Mouse (Mus musculus): ENCODE results near the gene Gm13102. TPM values are rescaled to one million over a fixed set of nuclear protein-coding genes. Genes with fewer than 3 reads are reported as not detected.
"Not testable (repeated sequence)": the region's sequence is repeated elsewhere in the genome, so short reads cannot be mapped to it uniquely, and the experiment has no call there.

The Gm13102 gene
- not detected in 2 replicates for polyA plus RNA-seq (2014; fragmentation: Nextera tagmentation; extraction: Ambion mirVana)

- not testable (repeated sequence) for H3K36me3 ChIP-seq (ENCODE audit: control insufficient read depth, insufficient read depth, low read length); H3K9me3 ChIP-seq (ENCODE audit: control insufficient read depth, low read length); H3K4me2 ChIP-seq (ENCODE audit: low read depth, low read length, severe bottlenecking); H3K27ac ChIP-seq (ENCODE audit: low read depth, low read length); H3K27me3 ChIP-seq (ENCODE audit: control insufficient read depth, insufficient read depth, low read length); ATAC-seq (replicated peaks; ENCODE audit: low FRiP score); DNase-seq (ENCODE audit: low spot score); H3K9ac ChIP-seq (ENCODE audit: low read length); H3K4me3 ChIP-seq (ENCODE audit: low read depth, low read length); H3K4me1 ChIP-seq (replicated peaks; ENCODE audit: control insufficient read depth, insufficient read depth, low read length)
- WGBS, result no CpG with 5 or more reads among the region's 2 CpGs
These were observed at the start of gene Gm13102 for GRCm38 (mm10) chr4:144106174-144106573. Gene Gm13102 (plus strand): TSS chr4:144106474.

- H3K4me1 ChIP-seq (replicated peaks; ENCODE audit: control insufficient read depth, insufficient read depth, low read length); H3K9ac ChIP-seq (ENCODE audit: low read length); H3K4me3 ChIP-seq (ENCODE audit: low read depth, low read length); DNase-seq (ENCODE audit: low spot score); ATAC-seq (replicated peaks; ENCODE audit: low FRiP score); H3K4me2 ChIP-seq (ENCODE audit: low read depth, low read length, severe bottlenecking); H3K27ac ChIP-seq (ENCODE audit: low read depth, low read length); H3K36me3 ChIP-seq (ENCODE audit: control insufficient read depth, insufficient read depth, low read length); H3K9me3 ChIP-seq (ENCODE audit: control insufficient read depth, low read length); H3K27me3 ChIP-seq (ENCODE audit: control insufficient read depth, insufficient read depth, low read length): not testable (repeated sequence)
- 90% methylated on average over 3 of the region's 3 CpGs for WGBS
These were observed 47.4 kb upstream of the Gm13102 start, which contains the start of gene Pramel4 for GRCm38 (mm10) chr4:144058826-144059225. Gene Pramel4 (plus strand): TSS chr4:144059126.

Other genes with a start within 250 kb of the Gm13102 start
- not detected in 2 replicates for gene Pramef6, start 206.1 kb upstream of the Gm13102 start, polyA plus RNA-seq (2014; fragmentation: Nextera tagmentation; extraction: Ambion mirVana)
- not detected in 2 replicates for gene Pramef25, start 155.5 kb upstream of the Gm13102 start, polyA plus RNA-seq (2014; fragmentation: Nextera tagmentation; extraction: Ambion mirVana)
- not detected in 2 replicates for gene Gm13101, start 139.5 kb upstream of the Gm13102 start, polyA plus RNA-seq (2014; fragmentation: Nextera tagmentation; extraction: Ambion mirVana)
- not detected in 2 replicates for gene Pramef17, start 112.1 kb upstream of the Gm13102 start, polyA plus RNA-seq (2014; fragmentation: Nextera tagmentation; extraction: Ambion mirVana)
- not detected in 2 replicates for gene Pramel4, start 47.3 kb upstream of the Gm13102 start, polyA plus RNA-seq (2014; fragmentation: Nextera tagmentation; extraction: Ambion mirVana)
- gene Oog3, start 56.2 kb downstream of the Gm13102 start, polyA plus RNA-seq (2014; fragmentation: Nextera tagmentation; extraction: Ambion mirVana), result not detected in 2 replicates
- not detected in 2 replicates for gene Oog2, start 84.2 kb downstream of the Gm13102 start, polyA plus RNA-seq (2014; fragmentation: Nextera tagmentation; extraction: Ambion mirVana)
- gene C87977, start 106.8 kb downstream of the Gm13102 start, polyA plus RNA-seq (2014; fragmentation: Nextera tagmentation; extraction: Ambion mirVana), result not detected in 2 replicates
- not detected in 2 replicates for gene Pramel5, start 174.0 kb downstream of the Gm13102 start, polyA plus RNA-seq (2014; fragmentation: Nextera tagmentation; extraction: Ambion mirVana)
- gene Gm13128, start 223.8 kb downstream of the Gm13102 start, polyA plus RNA-seq (2014; fragmentation: Nextera tagmentation; extraction: Ambion mirVana), result not detected in 2 replicates

Measured in forebrain, embryonic 11.5 days (tissue).